26 mouse cellular contexts compared by ENCODE assay signal in the genomic region with DNA sequence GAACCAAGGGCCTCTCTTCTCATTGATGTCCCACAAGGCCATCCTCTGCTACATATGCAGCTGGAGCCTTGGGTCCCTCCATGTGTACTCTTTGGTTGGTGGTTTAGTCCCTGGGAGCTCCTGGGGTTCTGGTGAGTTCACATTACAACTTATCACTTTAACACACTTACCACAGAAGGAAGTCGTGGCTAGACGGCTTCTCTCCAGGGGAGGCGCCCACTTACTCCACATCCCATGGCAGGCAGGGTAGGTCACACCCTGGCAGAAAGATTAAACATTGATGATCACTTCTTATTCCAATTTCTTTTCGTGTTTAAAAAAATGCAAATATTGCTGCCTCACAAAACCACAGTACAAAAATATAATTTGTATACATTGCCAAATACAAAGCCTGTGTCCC. TPM values are rescaled to one million over a fixed set of nuclear protein-coding genes. Genes with fewer than 3 reads are reported as not detected.
DNase-seq lines count a peak whose midpoint lies in the region; ATAC-seq lines count a peak whose summit lies in the region.
"Had no signal": no experiment of that assay in that cellular context is flagged by ENCODE, and none has a peak within 500 bp of the region (broad histone marks: within the 10 kb centered on the region; RNA-seq: fewer than 3 reads in every experiment).

No protein-coding gene starts in this region.

- 23% methylated on average over 4 of the region's 4 CpGs for WGBS in liver, embryonic 12.5 days (ENCODE audit: insufficient replicate concordance)
- 86% methylated on average over 4 of the region's 4 CpGs for WGBS in forebrain, embryonic 16.5 days
- WGBS in hindbrain, embryonic 11.5 days: 83% methylated on average over 4 of the region's 4 CpGs

- H3K27me3 ChIP-seq in liver, embryonic 12.5 days (replicated peaks): no peaks in the 10 kb centered on the region
- no peaks in the 10 kb centered on the region for H3K27me3 ChIP-seq in forebrain, embryonic 16.5 days (replicated peaks; ENCODE audit: control insufficient read depth, insufficient read depth, low read length)
- no peaks in the 10 kb centered on the region for H3K27me3 ChIP-seq in hindbrain, embryonic 11.5 days (ENCODE audit: control insufficient read depth, insufficient read depth, low read length)
- H3K27me3 ChIP-seq: CH12.LX; forebrain, embryonic 12.5 days; lung, embryonic 15.5 days; neural tube, embryonic 15.5 days; stomach, embryonic 15.5 days had no signal

- ATAC-seq in erythroblast, adult 5-6 weeks (replicated peaks; ENCODE audit: low FRiP score, poor library complexity, severe bottlenecking): 0 out of 2 replicates have a peak, but pooled peaks have one; percentile 56
- ATAC-seq in liver, embryonic 12.5 days: peak; percentile 68; the same call in 1 of the 2 replicates
- ATAC-seq in megakaryocyte progenitor cell, adult 5-6 weeks (replicated peaks; ENCODE audit: poor library complexity): peak; percentile 84
- no peak for ATAC-seq in forebrain, embryonic 16.5 days
- no peak for ATAC-seq in hindbrain, embryonic 11.5 days (ENCODE audit: low FRiP score)
- ATAC-seq: activated CD4-positive, CD25-positive, alpha-beta regulatory T cell, adult 4 months; hindbrain, postnatal 0 days; intestine, embryonic 16.5 days had no signal

- no peak overlapping the region for H3K27ac ChIP-seq in liver, embryonic 12.5 days
- no peak overlapping the region for H3K27ac ChIP-seq in forebrain, embryonic 16.5 days (ENCODE audit: low read length)
- H3K27ac ChIP-seq in hindbrain, embryonic 11.5 days (ENCODE audit: low read depth, low read length): no peak overlapping the region
- H3K27ac ChIP-seq: forebrain, embryonic 12.5 days; gastrocnemius, adult 2 months; heart, embryonic 10.5 days; hindbrain, postnatal 0 days; lung, embryonic 15.5 days; neural tube, embryonic 15.5 days; stomach, embryonic 15.5 days had no signal

- no peak overlapping the region for H3K4me2 ChIP-seq in liver, embryonic 12.5 days
- no peak overlapping the region for H3K4me2 ChIP-seq in forebrain, embryonic 16.5 days (ENCODE audit: low read length)
- no peak overlapping the region for H3K4me2 ChIP-seq in hindbrain, embryonic 11.5 days (replicated peaks; ENCODE audit: low read depth, low read length)
- H3K4me2 ChIP-seq: forebrain, embryonic 12.5 days; lung, embryonic 15.5 days; midbrain, embryonic 11.5 days; neural tube, embryonic 15.5 days; stomach, embryonic 15.5 days had no signal

- no peaks in the 10 kb centered on the region for H3K9me3 ChIP-seq in liver, embryonic 12.5 days (replicated peaks)
- H3K9me3 ChIP-seq in forebrain, embryonic 16.5 days (ENCODE audit: control insufficient read depth, low read length): no peaks in the 10 kb centered on the region
- no peaks in the 10 kb centered on the region for H3K9me3 ChIP-seq in hindbrain, embryonic 11.5 days (ENCODE audit: control insufficient read depth, low read length)
- H3K9me3 ChIP-seq: forebrain, embryonic 12.5 days; G1E; heart, embryonic 10.5 days; lung, embryonic 15.5 days; neural tube, embryonic 15.5 days; stomach, embryonic 15.5 days had no signal

- no peak overlapping the region for H3K9ac ChIP-seq in liver, embryonic 12.5 days
- H3K9ac ChIP-seq in forebrain, embryonic 16.5 days (replicated peaks; ENCODE audit: low read depth, low read length): no peak overlapping the region
- H3K9ac ChIP-seq in hindbrain, embryonic 11.5 days (ENCODE audit: low read depth, low read length): no peak overlapping the region
- H3K9ac ChIP-seq: forebrain, embryonic 12.5 days; lung, embryonic 15.5 days; neural tube, embryonic 15.5 days; stomach, embryonic 15.5 days had no signal

- peaks cover 20% of the 10 kb centered on the region for H3K4me1 ChIP-seq in liver, embryonic 12.5 days
- no peaks in the 10 kb centered on the region for H3K4me1 ChIP-seq in forebrain, embryonic 16.5 days (replicated peaks; ENCODE audit: control insufficient read depth, insufficient read depth, low read length)
- H3K4me1 ChIP-seq in hindbrain, embryonic 11.5 days (replicated peaks; ENCODE audit: control insufficient read depth, insufficient read depth, low read length): no peaks in the 10 kb centered on the region
- H3K4me1 ChIP-seq: lung, embryonic 15.5 days; stomach, embryonic 15.5 days had no signal

- H3K4me3 ChIP-seq in liver, embryonic 12.5 days: no peak overlapping the region
- H3K4me3 ChIP-seq in forebrain, embryonic 16.5 days (replicated peaks; ENCODE audit: low read length): no peak overlapping the region
- H3K4me3 ChIP-seq in hindbrain, embryonic 11.5 days (ENCODE audit: low read depth, low read length): no peak overlapping the region
- H3K4me3 ChIP-seq: forebrain, embryonic 12.5 days; gastrocnemius, adult 2 months; heart, embryonic 10.5 days; lung, embryonic 15.5 days; neural tube, embryonic 15.5 days; stomach, embryonic 15.5 days had no signal

- peak; percentile 12 for DNase-seq in CD4-positive helper T cell, adult 2 months (ENCODE audit: low read depth, low spot score)
- no peak for DNase-seq in heart, adult 18-20 months
- no peak for DNase-seq in hindbrain, embryonic 11.5 days (ENCODE audit: low spot score)
- DNase-seq: adrenal gland, postnatal 10 days; cerebellum, postnatal 10 days; gastrocnemius, adult 2 months; heart, postnatal 4 days; kidney, postnatal 36 days; lung, postnatal 36 days; right cerebral cortex, adult 18-20 months; thymus, postnatal 25 days had no signal

- no peaks in the 10 kb centered on the region for H3K36me3 ChIP-seq in liver, embryonic 12.5 days
- no peaks in the 10 kb centered on the region for H3K36me3 ChIP-seq in forebrain, embryonic 16.5 days (ENCODE audit: control insufficient read depth, insufficient read depth)
- no peaks in the 10 kb centered on the region for H3K36me3 ChIP-seq in hindbrain, embryonic 11.5 days (ENCODE audit: control insufficient read depth, insufficient read depth, low read length)
- H3K36me3 ChIP-seq: forebrain, embryonic 12.5 days; G1E; heart, embryonic 10.5 days; lung, embryonic 15.5 days; neural tube, embryonic 15.5 days; stomach, embryonic 15.5 days had no signal

RNA-seq across cellular contexts. Expression of a gene that starts 23.8 kb away (rescaled TPM):
- 0.63 and 0.96 TPM in 2 replicates for total RNA-seq in erythroblast, adult 5-6 weeks (2015; ENCODE audit: low replicate concordance)
- total RNA-seq in erythroblast, adult 5-6 weeks (2017; ENCODE audit: low replicate concordance): not detected in 2 replicates
- polyA plus RNA-seq in liver, embryonic 12.5 days (2016; fragmentation: Nextera tagmentation; extraction: Ambion mirVana): 0.02 and 0.05 TPM in 2 replicates
- total RNA-seq in megakaryocyte progenitor cell, adult 5-6 weeks (2015): not detected in 2 replicates
- 0.14 TPM in 1 of 2 replicates, not detected in the other for total RNA-seq in megakaryocyte progenitor cell, adult 5-6 weeks (2017)
- 0.24 and 0.53 TPM in 2 replicates for polyA plus RNA-seq in forebrain, embryonic 16.5 days (2015; fragmentation: Nextera tagmentation; extraction: Ambion mirVana)
- total RNA-seq in heart, adult 18-20 months (2021): not detected
- polyA plus RNA-seq in hindbrain, embryonic 11.5 days (2014; fragmentation: Nextera tagmentation; extraction: Ambion mirVana): 0.70 and 2.0 TPM in 2 replicates
- total RNA-seq: CH12.LX; gastrocnemius, adult 2 months; heart, postnatal 4 days had no signal
- polyA plus RNA-seq: G1E; lung, embryonic 15.5 days; stomach, embryonic 15.5 days had no signal

Comparison
In these comparisons a context has a peak if more than half of its experiments do, and no peak if none do; other contexts are left out.
1. ATAC-seq: peak in erythroblast, adult 5-6 weeks (single experiment), liver, embryonic 12.5 days (single experiment) and megakaryocyte progenitor cell, adult 5-6 weeks (single experiment); none in forebrain, embryonic 16.5 days (single experiment) and hindbrain, embryonic 11.5 days (single experiment).